Mouse (Mus musculus): Measurements from ENCODE around the gene 1600014C23Rik.

Gene 1600014C23Rik

GRCm38 (mm10) chr17:45690044-45690443 is 43.6 kb downstream of the 1600014C23Rik start:
- no peak for DNase-seq (ENCODE audit: low spot score in 2 of 2)

- no peak for DNase-seq (ENCODE audit: low spot score in 2 of 2)
Observed at GRCm38 (mm10) chr17:45689120-45689519, 44.5 kb downstream of the 1600014C23Rik start.

- no peak for DNase-seq (ENCODE audit: low spot score in 2 of 2)
Observed at GRCm38 (mm10) chr17:45686716-45687115, 46.9 kb downstream of the 1600014C23Rik start, which contains the start of gene Tmem63b. TSS of gene Tmem63b (minus strand) at chr17:45686905.

- peak; percentile 88 to 92 for DNase-seq (ENCODE audit: low spot score in 2 of 2)
Observed at GRCm38 (mm10) chr17:45686093-45686619, 47.5 kb downstream of the 1600014C23Rik start, which contains the start of gene Mrpl14. TSS of gene Mrpl14 (plus strand) at chr17:45686322.

GRCm38 (mm10) chr17:45685171-45686092 is 48.2 kb downstream of the 1600014C23Rik start:
- peak in 1 of 2 experiments; percentile 60 for DNase-seq (ENCODE audit: low spot score in 2 of 2)

- no peak for DNase-seq (ENCODE audit: low spot score in 2 of 2)
Observed at GRCm38 (mm10) chr17:45684667-45685131, 48.9 kb downstream of the 1600014C23Rik start.
